Mouse (Mus musculus): ENCODE results near the gene Stam. TPM values are rescaled to one million over a fixed set of nuclear protein-coding genes. Genes with fewer than 3 reads are reported as not detected.

Gene Stam
- total and polyA plus RNA-seq, 2 experiments from 2014 or later: 85.6 to 95.9 TPM

- Histone ChIP-seq H3K4me1 (ENCODE audit: insufficient read depth, low read length) (no peaks in the 10 kb centered on the region), H3K36me3 (ENCODE audit: insufficient read depth, low read length) (no peaks in the 10 kb centered on the region; the same call in 1 of the 2 replicates), H3K9ac (replicated peaks; ENCODE audit: low read length) (no peak overlapping the region), H3K4me3 (ENCODE audit: low read length) (no peak overlapping the region), H3K27ac (no peak overlapping the region), H3K4me2 (ENCODE audit: low read depth, low read length) (no peak overlapping the region), H3K27me3 (ENCODE audit: insufficient read depth, low read length) (no peaks in the 10 kb centered on the region), H3K9me3 (ENCODE audit: low read length) (no peaks in the 10 kb centered on the region)
- ATAC-seq (no peak), DNase-seq (ENCODE audit: low spot score) (no peak)
- TF ChIP-seq CTCF (IDR thresholded peaks at IDR 0.05; ENCODE audit: low read depth): no peak
- 96% methylated on average over 1 of the region's 1 CpGs for WGBS
These were observed 30.0 kb downstream of the Stam start for GRCm38 (mm10) chr2:14103924-14104323.

- Histone ChIP-seq H3K27ac (no peak overlapping the region), H3K4me2 (ENCODE audit: low read depth, low read length) (no peak overlapping the region), H3K9ac (replicated peaks; ENCODE audit: low read length) (no peak overlapping the region), H3K4me3 (ENCODE audit: low read length) (no peak overlapping the region), H3K27me3 (ENCODE audit: insufficient read depth, low read length) (no peaks in the 10 kb centered on the region), H3K36me3 (ENCODE audit: insufficient read depth, low read length) (no peaks in the 10 kb centered on the region; the same call in 1 of the 2 replicates), H3K9me3 (ENCODE audit: low read length) (no peaks in the 10 kb centered on the region), H3K4me1 (ENCODE audit: insufficient read depth, low read length) (no peaks in the 10 kb centered on the region)
- DNase-seq (ENCODE audit: low spot score) (no peak), ATAC-seq (no peak)
- TF ChIP-seq CTCF (IDR thresholded peaks at IDR 0.05; ENCODE audit: low read depth): no peak
- WGBS: 75% methylated on average over 3 of the region's 3 CpGs
These were observed 33.8 kb downstream of the Stam start for GRCm38 (mm10) chr2:14107673-14108072.

GRCm38 (mm10) chr2:14126387-14126786 is 52.5 kb downstream of the Stam start:
- no peaks in the 10 kb centered on the region for H3K27me3 ChIP-seq (ENCODE audit: insufficient read depth, low read length)
- TF ChIP-seq CTCF (IDR thresholded peaks at IDR 0.05; ENCODE audit: low read depth): no peak
- H3K27ac ChIP-seq: no peak overlapping the region
- 92% methylated on average over 6 of the region's 6 CpGs for WGBS
- DNase-seq (ENCODE audit: low spot score): no peak
- H3K4me2 ChIP-seq (ENCODE audit: low read depth, low read length): no peak overlapping the region
- ATAC-seq: no peak
- no peak overlapping the region for H3K4me3 ChIP-seq (ENCODE audit: low read length)
- H3K36me3 ChIP-seq (ENCODE audit: insufficient read depth, low read length): peaks cover 12% of the 10 kb centered on the region
- H3K4me1 ChIP-seq (ENCODE audit: insufficient read depth, low read length): no peaks in the 10 kb centered on the region
- H3K9me3 ChIP-seq (ENCODE audit: low read length): no peaks in the 10 kb centered on the region
- no peak overlapping the region for H3K9ac ChIP-seq (replicated peaks; ENCODE audit: low read length)

GRCm38 (mm10) chr2:14127629-14128028 is 53.7 kb downstream of the Stam start:
- Histone ChIP-seq H3K4me1 (ENCODE audit: insufficient read depth, low read length) (no peaks in the 10 kb centered on the region), H3K9ac (replicated peaks; ENCODE audit: low read length) (no peak overlapping the region), H3K4me2 (ENCODE audit: low read depth, low read length) (no peak overlapping the region), H3K36me3 (ENCODE audit: insufficient read depth, low read length) (peaks cover 13% of the 10 kb centered on the region), H3K27ac (no peak overlapping the region), H3K27me3 (ENCODE audit: insufficient read depth, low read length) (no peaks in the 10 kb centered on the region), H3K4me3 (ENCODE audit: low read length) (no peak overlapping the region), H3K9me3 (ENCODE audit: low read length) (no peaks in the 10 kb centered on the region)
- DNase-seq (ENCODE audit: low spot score): no peak
- no peak for ATAC-seq
- 47% methylated on average over 3 of the region's 3 CpGs for WGBS
- no peak for TF ChIP-seq CTCF (IDR thresholded peaks at IDR 0.05; ENCODE audit: low read depth)

GRCm38 (mm10) chr2:14130641-14131339 is 56.9 kb downstream of the Stam start:
- Histone ChIP-seq H3K9me3 (ENCODE audit: low read length) (no peaks in the 10 kb centered on the region), H3K9ac (replicated peaks; ENCODE audit: low read length) (no peak overlapping the region), H3K4me1 (ENCODE audit: insufficient read depth, low read length) (no peaks in the 10 kb centered on the region), H3K36me3 (ENCODE audit: insufficient read depth, low read length) (peaks cover 11% of the 10 kb centered on the region), H3K4me2 (ENCODE audit: low read depth, low read length) (no peak overlapping the region), H3K27ac (no peak overlapping the region), H3K4me3 (ENCODE audit: low read length) (no peak overlapping the region), H3K27me3 (ENCODE audit: insufficient read depth, low read length) (no peaks in the 10 kb centered on the region)
- WGBS: 93% methylated on average over 12 of the region's 12 CpGs
- no peak for ATAC-seq
- no peak for DNase-seq (ENCODE audit: low spot score)
- TF ChIP-seq CTCF (IDR thresholded peaks at IDR 0.05; ENCODE audit: low read depth): no peak

GRCm38 (mm10) chr2:14132468-14133326 is 58.8 kb downstream of the Stam start:
- WGBS: 94% methylated on average over 4 of the region's 4 CpGs
- no peak for TF ChIP-seq CTCF (IDR thresholded peaks at IDR 0.05; ENCODE audit: low read depth)
- Histone ChIP-seq H3K36me3 (ENCODE audit: insufficient read depth, low read length) (peaks cover 11% of the 10 kb centered on the region), H3K9ac (replicated peaks; ENCODE audit: low read length) (no peak overlapping the region), H3K27ac (no peak overlapping the region), H3K9me3 (ENCODE audit: low read length) (no peaks in the 10 kb centered on the region), H3K27me3 (ENCODE audit: insufficient read depth, low read length) (no peaks in the 10 kb centered on the region), H3K4me2 (ENCODE audit: low read depth, low read length) (no peak overlapping the region), H3K4me3 (ENCODE audit: low read length) (no peak overlapping the region), H3K4me1 (ENCODE audit: insufficient read depth, low read length) (no peaks in the 10 kb centered on the region)
- DNase-seq (ENCODE audit: low spot score): no peak
- ATAC-seq: no peak
